Mouse (Mus musculus): ENCODE measurements around the gene Olfr1480.

The Olfr1480 gene

GRCm38 (mm10) chr19:13527613-13528012 lies at the start of gene Olfr1480:
Olfr1480 (plus strand) TSS chr19:13527913.
- no peak for DNase-seq (ENCODE audit: low read depth, low spot score)

DNA sequence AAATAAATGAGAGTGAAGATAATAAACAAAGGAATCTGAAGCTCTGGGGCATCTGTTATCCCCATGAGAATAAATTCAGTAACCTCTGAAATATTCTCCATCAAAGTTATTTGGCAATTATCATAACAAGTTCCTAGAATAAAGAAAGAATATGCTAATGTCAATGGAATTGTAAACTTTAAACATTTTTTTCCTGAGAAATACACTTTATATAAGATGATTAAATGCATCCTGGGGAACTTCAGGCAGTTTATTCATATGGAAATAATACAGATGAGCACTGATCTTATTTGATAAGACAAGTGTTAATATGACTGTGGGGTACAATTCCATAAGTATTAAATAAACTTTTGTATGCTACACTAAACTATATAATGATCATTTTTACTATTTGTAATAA lies 47.6 kb upstream of the Olfr1480 start, which contains the start of gene Olfr1475:
Gene Olfr1475, minus strand, starts transcription at position 101 of the 400 bp plus-strand sequence.
- no peak for DNase-seq (ENCODE audit: low read depth, low spot score)

GRCm38 (mm10) chr19:13500246-13500645 lies 27.5 kb upstream of the Olfr1480 start, which contains the start of gene Olfr1477:
Olfr1477 (plus strand) TSS chr19:13500546.
- no peak for DNase-seq (ENCODE audit: low read depth, low spot score)

All from A20 (cell line).